Mouse (Mus musculus) ES-E14 (cell line): ENCODE results near the gene Pnp2.

Experiments
- CHD2 ChIP-seq: IDR thresholded peaks from 2 replicates; pipeline ENCODE4 v1.6.1; 2014; ENCODE audit warnings: mild to moderate bottlenecking, low read depth, low read length, inconsistent platforms
- HCFC1 ChIP-seq: IDR thresholded peaks from 2 replicates; pipeline ENCODE4 v1.6.1; 2012; ENCODE audit warnings: low read length, inconsistent platforms, borderline replicate concordance; ENCODE audit not compliant: insufficient read depth
- MAFK ChIP-seq: IDR thresholded peaks from 2 replicates; pipeline ENCODE4 v1.6.1; 2014; ENCODE audit warnings: mild to moderate bottlenecking, low read depth, low read length, inconsistent platforms; ENCODE audit not compliant: insufficient read depth
- ZC3H11A ChIP-seq: IDR thresholded peaks from 2 replicates; pipeline ENCODE4 v1.6.1; 2012; ENCODE audit warnings: low read depth, mild to moderate bottlenecking, inconsistent platforms, low read length, borderline replicate concordance
- ZNF384 ChIP-seq: IDR thresholded peaks from 2 replicates; pipeline ENCODE4 v1.6.1; 2012; ENCODE audit warnings: low read depth, low read length, inconsistent platforms

- TF ChIP-seq MAFK (no peak), ZC3H11A (no peak), HCFC1 (no peak), ZNF384 (no peak), CHD2 (no peak)
These were observed 12.6 kb downstream of the Pnp2 start for GRCm38 (mm10) chr14:50968216-50968980.
